Mouse (Mus musculus) R1 (cell line): ENCODE measurements around the gene Gskip.
A peak's percentile ranks its signal among the peaks of the same experiment; 100 is the strongest.

Experiments
- DNase-seq: peaks from one replicate; pipeline ENCODE4 v3.0.0-alpha.2; 2018; ENCODE audit warnings: low read depth, low spot score

Gskip gene

DNA sequence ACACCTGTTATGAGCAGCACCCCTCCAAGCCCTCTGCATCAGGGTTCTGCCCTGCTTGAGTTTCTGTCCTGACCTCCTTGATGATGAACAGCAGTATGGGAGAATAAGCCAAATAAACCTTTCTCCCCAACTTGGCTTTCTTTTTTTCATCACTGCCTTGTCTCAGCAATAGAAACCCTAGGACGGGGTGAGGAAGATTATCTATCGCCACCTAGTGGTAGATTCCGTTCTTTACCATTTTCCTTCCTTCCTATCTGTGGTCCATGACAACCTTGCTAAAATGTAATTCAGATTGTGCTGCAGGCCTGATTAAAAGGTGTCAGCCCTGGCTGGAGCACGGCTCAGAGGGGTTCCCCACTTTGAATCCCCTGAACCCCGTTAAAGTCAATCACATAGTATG lies 38.0 kb downstream of the Gskip start:
- peak; percentile 71 for DNase-seq

- DNase-seq = no peak
Measured at GRCm38 (mm10) chr12:105724616-105725015, 40.0 kb downstream of the Gskip start.

DNA sequence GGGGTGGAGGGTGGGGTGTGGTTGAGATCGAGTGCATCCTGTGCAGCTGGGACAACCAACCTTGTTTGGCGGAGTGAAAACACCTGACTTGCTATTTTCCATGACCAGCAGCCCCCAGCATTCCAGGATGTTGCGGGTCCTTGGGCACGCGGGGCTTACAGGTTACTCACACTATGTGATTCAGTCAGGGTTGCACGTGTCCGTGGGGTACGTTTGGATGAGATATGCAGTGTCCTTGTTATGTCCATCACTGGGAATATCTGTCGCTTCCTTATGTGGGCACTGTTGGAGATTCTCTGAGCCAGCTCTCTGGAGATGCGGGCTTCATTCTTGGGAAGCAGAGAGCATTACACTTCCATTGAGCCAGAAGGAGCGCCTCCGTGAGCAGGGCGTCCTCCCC lies 41.1 kb downstream of the Gskip start:
- no peak for DNase-seq

DNA sequence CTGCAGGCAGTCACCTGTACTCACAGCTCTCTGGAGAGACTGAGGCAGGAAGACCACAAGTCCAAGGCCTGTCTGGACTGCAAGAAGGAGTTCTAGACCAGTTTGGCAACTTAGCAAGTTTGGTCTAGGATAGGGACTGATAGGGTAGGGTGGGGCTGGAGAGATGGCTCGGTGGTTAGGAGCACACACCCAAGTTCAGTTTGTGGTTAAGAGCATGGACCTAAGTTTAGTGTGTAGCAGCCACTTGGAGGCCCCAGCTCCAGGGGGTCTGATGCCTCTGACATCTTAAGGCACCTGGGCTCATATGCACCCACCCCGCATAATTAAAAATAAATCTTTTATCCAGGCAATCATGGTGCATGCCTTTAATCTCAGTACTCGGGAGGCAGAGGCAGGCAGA lies 42.6 kb downstream of the Gskip start:
- no peak for DNase-seq

GRCm38 (mm10) chr12:105727964-105728363 lies 43.3 kb downstream of the Gskip start:
- DNase-seq = peak; percentile 66

- peak; percentile 74 for DNase-seq
Measured at GRCm38 (mm10) chr12:105730851-105731460, 46.3 kb downstream of the Gskip start.

DNA sequence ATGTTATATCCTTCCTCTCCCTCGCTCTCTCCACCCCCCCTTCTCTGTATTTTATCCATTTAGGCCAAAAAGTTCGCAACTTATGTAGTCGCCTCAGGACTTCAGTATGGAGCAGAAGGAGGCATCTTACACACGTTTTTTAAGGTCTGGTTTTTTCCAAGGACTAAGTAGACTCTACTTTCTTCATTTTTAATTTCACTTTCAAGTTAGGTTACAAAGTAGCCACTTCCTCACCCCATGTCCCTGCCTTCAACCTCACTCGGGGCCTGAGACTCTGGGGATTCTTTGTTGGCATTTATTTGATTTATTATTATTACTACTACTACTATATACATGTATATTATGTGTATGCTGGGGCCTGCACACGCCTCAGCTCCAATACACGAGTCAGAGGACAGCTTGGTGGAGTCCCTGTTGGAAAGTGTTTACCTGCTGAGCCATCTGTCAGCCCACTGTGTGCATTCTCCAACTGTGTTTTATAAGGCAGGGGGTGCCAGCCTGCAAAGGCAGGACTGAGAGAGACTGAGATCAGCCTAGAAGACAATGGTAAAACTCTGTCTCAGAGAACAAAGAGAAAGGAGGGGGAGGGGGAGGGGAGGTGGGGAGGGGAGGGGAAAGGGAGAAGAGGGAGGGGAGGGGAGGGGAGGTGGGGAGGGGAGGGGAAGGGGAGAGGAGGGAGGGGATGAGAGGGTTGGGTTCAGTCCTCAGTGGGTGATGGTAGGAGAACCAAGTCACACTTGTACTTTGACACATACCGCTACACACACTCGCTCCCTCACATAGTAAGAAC lies 48.9 kb downstream of the Gskip start:
- peak; percentile 72 for DNase-seq

- DNase-seq = peak; percentile 76
Measured at GRCm38 (mm10) chr12:105735226-105735888, 50.7 kb downstream of the Gskip start.

DNA sequence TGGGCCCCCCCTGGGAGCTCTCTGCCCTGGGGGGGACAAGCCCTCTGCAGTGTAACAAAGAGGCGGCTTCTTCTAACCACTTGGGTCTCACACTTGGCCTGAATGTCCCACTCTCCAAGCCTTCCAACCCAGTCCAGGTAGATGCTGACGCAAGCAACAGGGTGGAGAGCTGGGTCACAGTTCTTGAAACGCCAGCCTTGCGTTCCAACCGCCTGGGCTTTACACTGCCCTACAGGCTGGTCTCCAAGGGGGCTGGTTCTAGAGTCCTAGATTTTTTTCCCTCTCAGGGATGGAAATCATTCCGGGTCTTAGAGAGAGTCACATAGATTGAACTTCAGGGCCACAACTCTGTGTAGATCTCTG lies 51.2 kb downstream of the Gskip start:
- peak; percentile 55 for DNase-seq

DNA sequence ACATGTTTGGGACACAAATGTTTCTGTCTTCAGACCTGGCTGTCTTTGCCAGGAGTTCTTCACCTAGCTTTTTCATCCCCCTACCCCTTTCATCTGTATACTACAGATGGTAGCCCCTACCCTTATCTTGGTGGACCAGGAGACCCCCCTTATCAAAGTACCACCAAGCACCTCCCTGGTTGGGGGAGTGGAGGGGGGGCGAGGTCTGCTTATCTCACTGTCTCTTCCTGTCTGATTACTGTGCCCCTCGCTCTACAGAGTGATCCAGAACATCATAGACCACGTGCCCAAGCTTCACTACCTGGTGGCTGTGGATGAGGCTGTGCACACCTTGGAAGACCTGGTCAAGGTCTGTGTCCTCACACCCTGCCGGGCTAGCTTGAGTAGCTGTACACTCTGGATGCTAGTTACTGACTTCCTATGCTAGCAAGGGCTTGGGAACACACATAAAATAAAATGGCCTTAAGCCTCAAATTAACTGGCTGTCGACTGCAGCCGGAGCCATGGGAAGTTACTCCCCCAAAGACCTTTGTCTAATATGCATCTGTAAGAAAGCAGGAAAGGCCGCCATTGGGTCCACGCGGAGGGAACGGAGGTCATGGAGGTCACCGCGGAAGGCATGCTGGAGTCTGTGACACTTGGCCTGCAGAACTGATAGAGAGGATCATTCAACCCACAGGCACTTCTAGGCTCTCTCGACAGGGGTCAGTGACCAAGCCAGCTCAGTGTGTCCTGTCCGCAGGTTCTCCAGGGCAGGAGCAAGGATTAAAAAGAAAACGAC lies 53.9 kb downstream of the Gskip start:
- peak; percentile 69 for DNase-seq

GRCm38 (mm10) chr12:105739656-105740055 lies 55.0 kb downstream of the Gskip start:
- no peak for DNase-seq

DNA sequence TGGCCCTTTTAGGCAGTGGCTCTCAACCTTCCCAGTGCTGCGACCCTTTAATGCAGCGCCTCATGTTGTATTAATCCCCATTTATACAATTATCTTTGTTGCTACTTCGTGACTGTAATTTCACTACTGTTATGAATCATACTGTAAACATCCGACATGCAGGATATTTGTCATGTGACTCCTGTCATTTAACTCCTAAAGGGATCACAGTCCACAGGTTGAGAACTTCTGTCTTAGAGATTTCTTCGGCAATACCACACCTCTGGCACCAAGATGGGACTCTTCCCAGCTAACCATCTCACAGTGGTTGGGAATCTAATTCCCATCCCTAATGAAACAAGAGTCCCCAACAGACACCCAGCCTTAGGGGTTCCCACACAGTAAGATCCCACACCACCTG lies 63.5 kb downstream of the Gskip start:
- DNase-seq = no peak
